Mouse (Mus musculus) stomach, adult 2 months (tissue): Measurements from ENCODE around the gene Slc2a1. TPM values are rescaled to one million over a fixed set of nuclear protein-coding genes. Genes with fewer than 3 reads are reported as not detected.

ENCODE experiments used
- polyA plus RNA-seq: library from polyadenylated mRNA; depleted of rRNA; stranded (reverse); fragments of >200 nt; gene quantifications from 2 replicates; pipeline ENCODE4 v1.2.3, GENCODE M21; 2012; rRNA removed

Gene Slc2a1
- polyA plus RNA-seq, result 56.8 and 58.2 TPM in 2 replicates

GRCm38 (mm10) chr4:119108495-119109408, at the start of gene Slc2a1:
Gene Slc2a1 (plus strand): TSS chr4:119108711.

GRCm38 (mm10) chr4:119173851-119174453, 65.4 kb downstream of the Slc2a1 start, which contains the start of gene Zfp691:
Gene Zfp691 (minus strand): TSS chr4:119174195.

Other genes starting within 250 kb of the Slc2a1 start
- not detected in 2 replicates for gene Olfr1331, start 244.1 kb upstream of the Slc2a1 start, polyA plus RNA-seq
- gene Olfr1330, start 220.1 kb upstream of the Slc2a1 start, polyA plus RNA-seq, result not detected in 2 replicates
- not detected in 2 replicates for gene Olfr1329, start 191.2 kb upstream of the Slc2a1 start, polyA plus RNA-seq
- not detected in 2 replicates for gene Olfr1328, start 170.1 kb upstream of the Slc2a1 start, polyA plus RNA-seq
- gene Lao1, start 147.1 kb upstream of the Slc2a1 start, polyA plus RNA-seq, result 0.05 and 0.06 TPM in 2 replicates
- gene Zfp691, start 65.5 kb downstream of the Slc2a1 start, polyA plus RNA-seq, result 5.5 and 7.3 TPM in 2 replicates
- gene Ermap, start 81.3 kb downstream of the Slc2a1 start, polyA plus RNA-seq, result not detected in 2 replicates
- 21.2 and 21.6 TPM in 2 replicates for gene Svbp, start 86.6 kb downstream of the Slc2a1 start, polyA plus RNA-seq
- gene Tmem269, start 109.5 kb downstream of the Slc2a1 start, polyA plus RNA-seq, result 0.10 TPM in 1 of 2 replicates, not detected in the other
- 1.0 and 1.5 TPM in 2 replicates for gene AU022252, start 124.0 kb downstream of the Slc2a1 start, polyA plus RNA-seq
- gene P3h1, start 124.2 kb downstream of the Slc2a1 start, polyA plus RNA-seq, result 7.1 and 9.0 TPM in 2 replicates
- gene Cldn19, start 146.7 kb downstream of the Slc2a1 start, polyA plus RNA-seq, result 0.17 TPM in 1 of 2 replicates, not detected in the other
- 72.0 and 89.9 TPM in 2 replicates for gene Ybx1, start 185.9 kb downstream of the Slc2a1 start, polyA plus RNA-seq
- 0.95 and 1.0 TPM in 2 replicates for gene Ppih, start 211.8 kb downstream of the Slc2a1 start, polyA plus RNA-seq